Mouse (Mus musculus): ENCODE measurements around the gene Stx8.
A peak's percentile ranks its signal among the peaks of the same experiment; 100 is the strongest.

Gene Stx8

DNA sequence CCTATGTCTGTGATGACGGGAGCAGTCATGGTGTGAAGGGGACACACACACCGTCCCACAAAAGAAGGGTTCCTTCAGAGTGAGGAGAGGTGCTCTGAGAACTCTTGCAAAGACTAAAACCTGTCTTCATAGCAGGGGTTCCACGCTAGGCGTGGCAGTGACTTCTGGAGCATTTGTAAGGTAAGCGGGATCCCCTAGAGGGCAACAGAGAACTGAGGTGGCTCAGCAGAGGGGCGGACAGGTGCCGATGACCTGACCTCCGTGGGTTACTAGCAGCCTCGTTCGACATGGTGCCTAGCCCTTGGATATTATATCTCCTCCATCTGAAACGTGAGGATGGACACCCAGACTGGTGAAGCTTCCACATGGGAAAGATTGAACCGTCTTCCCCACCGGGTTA is 257.1 kb downstream of the Stx8 start:
- no peak for DNase-seq (ENCODE audit: low spot score in 2 of 2)

DNA sequence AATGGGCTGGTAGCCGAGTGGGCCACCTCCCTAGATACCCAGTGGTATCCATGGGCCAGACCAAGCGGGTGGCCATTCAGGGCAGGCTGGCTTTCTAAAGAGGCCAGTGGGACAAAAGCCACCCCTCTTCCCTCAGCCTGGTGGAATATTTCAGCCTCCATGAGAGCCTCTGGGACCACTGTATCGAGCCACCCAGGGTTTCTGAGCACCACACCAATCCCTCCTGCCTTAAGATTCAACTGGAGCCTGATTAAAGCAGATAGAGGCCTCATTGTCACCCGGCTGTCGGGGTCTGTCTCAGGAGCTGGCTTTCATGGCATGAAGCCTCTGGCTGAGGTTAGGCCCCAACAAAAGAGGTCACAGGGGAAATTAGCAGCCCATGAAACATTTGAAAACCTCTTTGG is 260.7 kb downstream of the Stx8 start:
- DNase-seq (ENCODE audit: low spot score in 2 of 2), result no peak

DNA sequence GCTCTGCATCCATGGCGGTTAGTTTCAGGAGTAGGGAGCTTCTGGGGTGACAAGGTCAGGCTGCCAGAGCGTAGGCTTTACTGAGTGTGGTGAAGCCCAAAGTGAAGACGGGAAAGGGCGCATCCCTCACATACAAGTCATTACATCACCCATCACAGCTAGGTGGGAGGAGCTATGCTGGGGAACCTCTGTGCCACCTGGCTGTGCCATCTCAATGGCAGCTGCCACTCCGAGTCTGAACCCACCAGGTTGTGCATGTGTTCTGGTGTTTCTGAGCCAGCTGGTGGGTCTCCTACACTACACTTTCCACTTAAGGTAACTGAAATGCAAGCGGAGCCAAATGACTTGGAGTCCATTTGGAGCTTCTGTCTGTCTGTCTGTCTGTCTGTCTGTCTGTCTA is 261.8 kb downstream of the Stx8 start:
- DNase-seq (ENCODE audit: low spot score in 2 of 2), result no peak

DNA sequence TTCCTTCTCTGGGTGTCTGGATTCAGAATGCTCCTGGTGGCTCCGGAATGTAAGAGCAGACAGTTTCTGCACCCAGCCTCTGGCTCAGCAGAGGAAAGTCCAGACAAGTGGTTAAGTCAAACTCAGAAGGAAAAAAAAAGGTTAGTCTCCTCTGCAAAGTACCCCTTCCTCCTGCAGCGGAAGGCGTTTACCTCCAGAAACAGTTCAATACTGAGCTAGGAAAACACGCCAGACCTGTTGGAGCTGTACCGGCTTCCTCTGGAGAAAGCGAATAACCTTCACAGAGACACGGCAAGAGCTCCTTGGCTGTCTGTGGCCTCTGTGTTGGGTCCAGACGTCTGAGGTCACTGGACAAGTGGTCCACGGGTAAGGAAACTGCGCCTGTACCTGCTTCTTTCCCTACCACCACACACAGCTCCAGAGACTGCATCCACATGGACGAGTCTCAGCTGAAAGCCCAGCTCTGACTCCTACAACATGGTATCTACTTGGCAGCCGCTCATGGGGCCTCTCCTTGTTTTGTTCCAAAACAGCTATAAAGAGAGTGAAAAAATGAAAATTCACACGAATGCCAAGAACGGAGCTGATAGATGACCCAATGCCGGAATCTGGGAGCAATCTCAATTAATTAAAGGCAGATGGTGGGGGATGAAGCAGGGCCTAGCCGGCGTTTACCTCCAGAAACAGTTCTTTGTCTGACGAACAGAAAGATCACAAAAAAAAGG is 263.1 kb downstream of the Stx8 start:
- no peak for DNase-seq (ENCODE audit: low spot score in 2 of 2)

DNA sequence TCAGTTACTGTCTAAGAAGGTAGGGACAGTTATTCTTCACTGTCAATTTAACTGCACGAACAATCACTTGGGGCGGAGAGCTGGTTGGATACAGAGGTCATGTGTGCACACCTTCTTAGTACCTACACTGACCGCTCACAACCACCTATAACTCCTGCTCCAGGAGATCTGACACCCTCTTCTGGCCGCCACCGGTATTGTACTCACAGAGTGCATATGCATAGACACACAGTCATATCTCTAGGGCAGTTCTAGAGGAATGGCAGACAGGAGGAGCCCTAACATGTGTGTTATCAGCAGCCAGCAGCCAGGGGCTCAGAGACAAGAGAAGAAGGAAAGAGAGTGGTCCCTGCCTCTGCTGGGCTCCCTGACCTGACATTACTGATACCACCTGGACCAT is 265.6 kb downstream of the Stx8 start:
- no peak for DNase-seq (ENCODE audit: low spot score in 2 of 2)

DNA sequence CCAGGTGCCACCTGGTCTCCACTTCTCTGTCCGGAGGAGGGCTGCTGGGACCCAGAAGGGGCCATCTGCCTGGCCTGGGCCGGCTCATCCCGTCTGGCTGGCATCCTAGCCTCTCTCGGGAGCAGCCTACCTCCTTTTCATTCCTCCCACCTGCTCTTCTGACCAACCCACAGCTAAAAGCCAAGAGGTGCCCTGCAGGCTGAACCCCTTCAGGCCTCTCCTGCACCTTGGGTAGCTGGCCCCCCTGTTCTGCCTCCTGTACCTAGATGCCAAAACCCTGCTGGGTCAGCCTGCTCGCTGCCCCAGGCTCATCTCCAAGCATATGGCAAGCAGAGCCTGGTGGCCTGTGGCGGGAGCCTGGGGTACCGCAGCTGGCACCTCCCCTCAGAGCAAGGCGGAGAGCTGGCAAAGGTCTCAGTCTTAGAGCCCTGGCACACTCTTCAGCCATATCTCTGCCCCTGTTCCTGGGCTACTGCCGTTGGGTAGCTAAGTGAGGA is 267.5 kb downstream of the Stx8 start:
- no peak for DNase-seq (ENCODE audit: low spot score in 2 of 2)

DNA sequence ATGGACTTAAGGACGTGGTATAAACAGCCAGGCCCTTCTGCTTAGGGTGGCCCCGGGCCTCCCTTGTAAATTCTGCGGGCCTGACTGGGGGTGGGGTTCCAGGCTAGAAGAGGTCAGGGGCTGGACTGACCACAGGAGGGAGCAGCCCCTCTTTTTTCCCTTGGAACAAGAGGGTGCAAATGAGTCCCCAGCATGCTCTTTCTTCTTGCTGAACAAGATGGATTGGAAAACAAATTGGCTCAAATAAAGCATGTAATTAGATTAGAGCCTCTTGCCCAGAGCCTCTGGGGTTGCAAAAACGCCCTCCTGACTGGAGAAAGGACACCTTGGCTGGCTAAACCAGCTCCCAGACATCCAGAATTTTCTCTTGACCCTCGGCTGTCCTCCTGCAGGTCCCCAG is 273.8 kb downstream of the Stx8 start:
- DNase-seq (ENCODE audit: low spot score in 2 of 2), result no peak

DNA sequence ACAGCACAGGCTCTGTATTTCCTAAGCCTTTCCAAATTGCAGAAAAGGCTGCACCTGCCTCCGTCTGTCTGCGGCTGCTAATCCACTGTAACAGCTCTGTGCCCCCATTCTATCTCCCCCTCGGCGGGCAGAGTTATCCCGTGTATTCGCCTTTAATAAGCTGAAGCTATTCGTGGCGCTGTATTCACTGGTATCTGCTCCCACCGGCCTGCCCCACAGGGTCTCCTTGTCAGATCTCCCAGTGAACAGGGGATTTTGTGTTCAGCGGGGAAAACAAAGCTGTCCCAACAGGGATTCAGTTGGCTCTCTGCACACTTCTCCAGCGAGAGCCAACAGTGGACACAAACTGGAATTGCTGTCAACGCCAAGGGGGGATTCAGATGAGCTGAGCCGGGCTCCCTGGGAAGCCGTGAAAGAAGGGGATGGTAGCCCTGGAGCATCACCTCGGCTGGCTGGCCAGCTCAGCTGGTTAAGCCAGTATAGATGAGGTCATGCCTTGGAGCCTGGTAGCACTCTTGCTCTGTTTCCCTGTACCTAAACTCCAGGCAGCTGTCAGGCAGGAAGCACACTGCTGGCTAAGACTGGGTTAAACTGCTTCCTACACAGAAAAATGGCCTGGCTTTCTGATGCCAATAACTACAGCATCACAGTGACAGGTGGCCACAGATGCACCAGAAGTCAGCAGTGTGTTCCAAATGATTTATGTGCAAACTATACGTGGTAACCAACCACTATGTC is 278.4 kb downstream of the Stx8 start:
- DNase-seq (ENCODE audit: low spot score in 2 of 2), result no peak

DNA sequence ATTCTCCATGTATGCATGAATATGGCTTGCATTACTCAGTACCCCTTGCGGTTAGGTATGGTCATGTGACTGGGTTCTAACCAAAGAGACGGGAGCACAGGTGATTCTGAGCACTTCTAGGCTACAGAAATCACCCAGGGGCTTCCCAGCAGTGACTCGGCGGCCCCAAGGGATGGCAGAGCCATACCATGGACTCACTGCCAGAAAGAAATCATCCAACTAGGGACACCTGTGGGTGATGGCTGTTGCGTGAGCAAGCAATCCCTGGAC is 278.9 kb downstream of the Stx8 start:
- DNase-seq (ENCODE audit: low spot score in 2 of 2), result no peak

DNA sequence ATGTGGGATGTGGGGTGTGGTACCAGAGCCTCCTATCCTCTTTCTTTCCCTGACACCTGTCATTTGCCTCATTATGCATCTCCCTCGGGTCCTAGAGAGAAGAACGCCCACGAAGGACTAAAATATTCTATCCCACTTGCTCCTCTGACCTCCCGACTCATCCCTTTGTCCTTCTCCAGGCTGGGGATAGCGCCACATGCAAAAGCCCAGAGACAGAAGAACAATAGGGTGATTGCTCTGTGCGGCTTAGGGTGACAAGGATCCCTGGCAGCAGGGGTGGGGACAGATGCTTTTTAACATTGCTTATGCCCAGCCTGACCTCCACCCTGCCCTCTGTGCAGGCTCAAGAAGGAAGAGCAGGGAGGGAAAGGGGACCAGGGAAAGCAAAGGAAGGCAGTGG is 281.9 kb downstream of the Stx8 start:
- DNase-seq (ENCODE audit: low spot score in 2 of 2), result no peak

DNA sequence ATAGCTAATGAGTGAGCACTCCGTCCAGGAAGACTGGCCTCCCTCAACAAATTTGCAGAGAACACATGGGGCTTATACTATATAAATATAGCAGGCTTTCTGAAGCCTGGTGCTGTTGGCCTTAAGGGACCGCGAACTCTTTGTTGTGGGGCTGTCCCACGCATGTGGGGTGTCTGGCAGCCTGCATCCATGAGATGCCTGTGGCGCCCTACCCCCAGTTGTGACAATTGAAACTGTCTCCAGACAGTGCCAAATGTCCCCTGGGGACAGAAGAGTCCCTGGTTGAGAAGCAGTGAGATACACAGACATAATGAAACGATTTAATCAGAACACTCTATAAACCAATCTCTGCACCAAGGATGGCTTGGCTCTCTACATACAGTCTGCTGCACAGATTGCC is 284.1 kb downstream of the Stx8 start:
- DNase-seq (ENCODE audit: low spot score in 2 of 2), result no peak

DNA sequence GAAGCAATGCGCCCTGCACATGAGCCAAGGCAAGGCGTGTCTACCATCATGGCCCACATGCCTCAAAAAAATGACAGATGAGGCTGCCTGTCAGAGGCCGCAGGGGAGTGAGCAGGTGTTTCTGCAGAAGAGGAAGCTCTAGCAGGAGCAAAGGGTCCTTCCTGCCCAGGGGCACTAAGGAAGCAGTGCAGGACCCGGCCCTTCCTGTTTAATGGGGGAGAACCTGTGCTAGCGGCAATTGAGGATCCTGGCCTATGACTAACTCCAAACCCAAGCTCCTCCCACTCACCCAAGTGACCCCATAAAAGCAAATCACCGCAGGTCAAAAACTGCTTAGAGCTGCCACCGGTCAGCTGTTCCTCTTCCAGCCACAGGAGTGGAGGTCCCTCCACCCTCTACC is 287.5 kb downstream of the Stx8 start:
- peak in 1 of 2 experiments; percentile 15 for DNase-seq (ENCODE audit: low spot score in 2 of 2)

All from heart, adult 9 months (tissue).